Mouse (Mus musculus) limb, embryonic 15.5 days (tissue): Measurements from ENCODE around the gene Mbtd1. TPM values are rescaled to one million over a fixed set of nuclear protein-coding genes. Genes with fewer than 3 reads are reported as not detected.

Source experiments
- ATAC-seq: fragments of 200-750 bp; cut with Nextera tagmentation; 2 replicates; pipeline ENCODE4 v1.8.0; 2017; ENCODE audit warnings: low read depth, moderate TSS enrichment; ENCODE audit not compliant: insufficient number of reproducible peaks, low FRiP score, low TSS enrichment
- H3K27ac ChIP-seq: fragments of 300-500 bp; sonication (generic); 2 replicates; pipeline ENCODE4 v1.5.1; 2015; ENCODE audit warnings: moderate library complexity, mild to moderate bottlenecking, inconsistent platforms
- H3K27me3 ChIP-seq: fragments of 300-500 bp; sonication (generic); 2 replicates; pipeline ENCODE4 v1.6.1; 2015; ENCODE audit warnings: inconsistent platforms
- H3K36me3 ChIP-seq: fragments of 300-500 bp; sonication (generic); 2 replicates; pipeline ENCODE4 v1.6.1; 2015; ENCODE audit warnings: inconsistent platforms
- H3K4me1 ChIP-seq: fragments of 300-500 bp; sonication (generic); 2 replicates; pipeline ENCODE4 v1.6.1; 2015; ENCODE audit warnings: inconsistent platforms
- H3K4me2 ChIP-seq: fragments of 300-500 bp; sonication (generic); 2 replicates; pipeline ENCODE4 v1.6.1; 2015; ENCODE audit warnings: mild to moderate bottlenecking, inconsistent platforms
- H3K4me3 ChIP-seq: fragments of 300-500 bp; sonication (generic); 2 replicates; pipeline ENCODE4 v1.5.1; 2015; ENCODE audit warnings: mild to moderate bottlenecking, inconsistent platforms
- H3K9ac ChIP-seq: fragments of 300-500 bp; sonication (generic); 2 replicates; pipeline ENCODE4 v1.6.1; 2015; ENCODE audit warnings: inconsistent platforms
- H3K9me3 ChIP-seq: fragments of 300-500 bp; sonication (generic); 2 replicates; pipeline ENCODE4 v1.6.1; 2016; ENCODE audit warnings: inconsistent platforms
- WGBS: fragments of 180-500 bp; shearing (Covaris S2); methylation state at CpG from one replicate; pipeline ENCODE4 v1.1.7; 2015; 5-methylcytosine and 5-hydroxymethylcytosine counted together
- polyA plus RNA-seq: library from polyadenylated mRNA; unstranded; fragments of >200 nt; fragmentation: Nextera tagmentation; extraction: Ambion mirVana; gene quantifications from 2 replicates; pipeline ENCODE4 v1.2.1, GENCODE M21; 2015

The Mbtd1 gene
- polyA plus RNA-seq, 1 experiment from 2014 or later: 32.4 TPM

DNA sequence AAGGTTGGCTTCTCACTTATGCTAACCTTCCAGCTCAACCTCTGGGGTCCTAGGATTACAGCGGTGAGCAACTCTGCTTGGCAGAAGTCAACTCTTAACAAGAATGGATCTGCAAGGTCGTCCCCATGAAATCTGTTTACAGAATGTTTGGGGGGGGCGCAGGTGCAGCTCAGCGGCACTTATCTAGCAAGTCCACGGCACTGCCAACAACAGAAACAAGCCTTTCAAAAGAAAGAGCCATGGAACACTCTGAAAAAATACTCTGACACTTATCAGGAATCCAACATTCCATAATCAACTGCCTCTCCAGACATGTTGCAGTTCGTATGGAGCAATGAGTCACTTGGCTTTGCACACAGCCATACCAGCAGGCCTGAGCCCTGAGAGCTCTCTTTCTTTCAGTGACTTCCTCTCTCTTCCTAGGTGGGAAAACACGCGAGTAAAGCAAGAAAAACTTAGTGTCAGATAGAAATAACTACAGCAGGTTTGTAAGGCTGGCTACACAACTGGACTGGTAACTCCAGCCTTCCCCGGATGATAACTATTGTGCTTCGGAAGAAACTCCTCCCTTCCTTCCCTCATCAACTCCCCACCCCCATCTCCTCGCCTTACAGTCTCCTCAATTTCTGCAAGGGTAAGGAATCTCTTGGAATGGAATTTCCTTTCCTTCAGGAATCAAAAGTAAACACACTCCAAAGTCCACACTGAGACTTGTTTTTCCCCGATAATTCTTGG is 102.8 kb downstream of the Mbtd1 start:
- no peaks in the 10 kb centered on the region for H3K4me1 ChIP-seq
- H3K4me2 ChIP-seq: no peak overlapping the region
- H3K4me3 ChIP-seq: no peak overlapping the region
- ATAC-seq: no peak
- H3K36me3 ChIP-seq: no peaks in the 10 kb centered on the region
- no peaks in the 10 kb centered on the region; the same call in 1 of the 2 replicates for H3K27me3 ChIP-seq
- H3K9ac ChIP-seq: no peak overlapping the region
- peak overlapping the region; percentile 74 for H3K27ac ChIP-seq
- no peaks in the 10 kb centered on the region for H3K9me3 ChIP-seq
- WGBS: 49% methylated on average over 12 of the region's 12 CpGs

GRCm38 (mm10) chr11:93994531-93994930 is 108.9 kb downstream of the Mbtd1 start:
- no peak for ATAC-seq
- H3K4me2 ChIP-seq: peak overlapping the region; percentile 83
- WGBS: 58% methylated on average over 5 of the region's 5 CpGs
- H3K9me3 ChIP-seq: no peaks in the 10 kb centered on the region
- peak overlapping the region; percentile 97 for H3K27ac ChIP-seq
- no peaks in the 10 kb centered on the region; the same call in 1 of the 2 replicates for H3K27me3 ChIP-seq
- peak overlapping the region; percentile 97 for H3K4me3 ChIP-seq
- no peaks in the 10 kb centered on the region for H3K36me3 ChIP-seq
- peaks cover 23% of the 10 kb centered on the region for H3K4me1 ChIP-seq
- H3K9ac ChIP-seq: no peak overlapping the region

- H3K27me3 ChIP-seq: no peaks in the 10 kb centered on the region; the same call in 1 of the 2 replicates
- 5% methylated on average over 15 of the region's 15 CpGs for WGBS
- H3K4me2 ChIP-seq: peak overlapping the region; percentile 83
- peak overlapping the region; percentile 97 for H3K4me3 ChIP-seq
- H3K27ac ChIP-seq: peak overlapping the region; percentile 97
- peak; percentile 74 for ATAC-seq
- peaks cover 23% of the 10 kb centered on the region for H3K4me1 ChIP-seq
- peak overlapping the region; percentile 52 for H3K9ac ChIP-seq
- H3K9me3 ChIP-seq: no peaks in the 10 kb centered on the region
- no peaks in the 10 kb centered on the region for H3K36me3 ChIP-seq
Observed at GRCm38 (mm10) chr11:93995111-93995719, 109.6 kb downstream of the Mbtd1 start.

DNA sequence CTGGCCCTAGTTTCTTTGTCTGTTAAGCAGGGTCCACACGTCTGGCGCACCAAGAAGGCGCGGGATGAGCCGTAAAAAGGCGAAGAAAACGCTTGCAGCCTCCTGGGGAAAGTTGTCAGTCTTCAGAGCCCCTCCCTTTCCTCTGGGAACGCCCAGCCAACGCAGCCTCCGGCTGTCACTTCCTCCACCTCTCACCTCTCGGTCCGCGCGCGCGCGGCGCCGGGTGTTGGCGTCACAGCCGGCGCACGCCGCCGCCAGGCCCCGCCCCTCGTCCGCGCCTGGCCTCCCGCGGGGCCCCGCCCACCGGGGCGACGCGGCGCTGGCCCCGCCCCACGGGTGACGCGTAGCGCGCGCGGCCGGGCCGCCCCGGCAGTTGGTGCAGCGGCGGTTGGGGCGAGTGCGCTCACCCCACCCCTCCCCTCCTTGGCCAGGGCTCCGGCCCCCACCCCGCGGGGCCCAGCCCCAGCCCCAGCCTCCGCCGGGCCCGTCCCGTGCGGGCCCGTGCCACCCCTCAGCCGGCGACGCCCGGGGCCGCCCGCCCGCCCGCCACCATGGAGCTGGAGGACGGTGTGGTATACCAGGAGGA is 110.2 kb downstream of the Mbtd1 start, which contains the start of gene Spag9:
Spag9 (plus strand) TSS at position 372 of the 586 bp plus-strand sequence.
- peak within 1 kb of the TSS; percentile 97 for H3K27ac ChIP-seq
- ATAC-seq: peak; percentile 92
- H3K4me3 ChIP-seq: peak within 1 kb of the TSS; percentile 97
- peak within 1 kb of the TSS; percentile 88 for H3K9ac ChIP-seq
- H3K4me1 ChIP-seq: peaks cover 23% of the 10 kb centered on the region
- H3K4me2 ChIP-seq: peak within 1 kb of the TSS; percentile 83
- no peaks in the 10 kb centered on the region for H3K9me3 ChIP-seq
- WGBS: under 1% methylated on average over 65 of the region's 70 CpGs
- no peaks in the 10 kb centered on the region; the same call in 1 of the 2 replicates for H3K27me3 ChIP-seq
- no peaks in the 10 kb centered on the region for H3K36me3 ChIP-seq

Other genes starting within 250 kb of the Mbtd1 start
- 21.6 and 24.3 TPM in 2 replicates for gene Utp18, start 86 bp upstream of the Mbtd1 start, polyA plus RNA-seq
- 322 and 365 TPM in 2 replicates for gene Nme2, start 70.4 kb downstream of the Mbtd1 start, polyA plus RNA-seq
- 341 and 347 TPM in 2 replicates for gene Gm20390, start 82.4 kb downstream of the Mbtd1 start, polyA plus RNA-seq
- 109 and 113 TPM in 2 replicates for gene Nme1, start 82.7 kb downstream of the Mbtd1 start, polyA plus RNA-seq
- gene Spag9, start 110.2 kb downstream of the Mbtd1 start, polyA plus RNA-seq: 39.4 and 44.0 TPM in 2 replicates